Mouse (Mus musculus) bone marrow macrophage, adult 2 months (primary cell): ENCODE data around the gene Fyb.

Experiments
- CTCF ChIP-seq: IDR thresholded peaks from 2 replicates; pipeline ENCODE4 v1.5.1; 2012; ENCODE audit warnings: low read depth, mild to moderate bottlenecking, low read length, moderate library complexity
- POLR2A ChIP-seq: IDR thresholded peaks from 2 replicates; pipeline ENCODE4 v1.6.1; 2012; ENCODE audit warnings: mild to moderate bottlenecking, low read depth, low read length, borderline replicate concordance

- TF ChIP-seq CTCF = no peak
- no peak for TF ChIP-seq POLR2A
These were observed 182.8 kb downstream of the Fyb start for GRCm38 (mm10) chr15:6705351-6705901.
